In the genomic region with DNA sequence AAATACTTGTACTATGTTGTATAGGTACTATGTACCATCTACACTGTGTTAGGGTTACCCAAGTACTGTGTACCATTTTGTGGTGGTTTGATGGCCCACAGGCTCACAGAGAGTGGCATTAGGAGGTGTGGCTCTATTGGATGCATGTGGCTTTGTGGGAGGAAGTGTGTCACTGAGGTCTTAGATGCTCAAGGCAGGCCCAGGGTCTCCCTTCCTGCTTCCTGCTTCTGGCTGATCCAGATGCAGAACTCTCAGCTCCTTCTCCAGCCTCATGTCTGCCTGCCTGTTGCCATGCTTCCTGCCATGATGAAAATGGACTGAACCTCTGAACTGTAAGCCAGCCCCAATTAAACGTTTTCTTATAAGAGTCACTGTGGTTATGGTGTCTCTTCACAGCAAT, we compare ENCODE assay signal across 20 mouse cellular contexts.
"Had no signal": no experiment of that assay in that cellular context is flagged by ENCODE, and none has a peak within 500 bp of the region (broad histone marks: within the 10 kb centered on the region; RNA-seq: fewer than 3 reads in every experiment).

No protein-coding gene starts in this region.

- H3K36me3 ChIP-seq: limb, embryonic 10.5 days; limb, embryonic 13.5 days; liver, embryonic 13.5 days; stomach, embryonic 15.5 days had no signal

- H3K4me2 ChIP-seq: limb, embryonic 13.5 days; liver, embryonic 13.5 days; midbrain, embryonic 11.5 days had no signal

- DNase-seq: kidney, adult 18-20 months; kidney, adult 9 months; kidney, postnatal 14 days; kidney, postnatal 4 days; layer of hippocampus, adult 9-11 months; liver; liver, embryonic 13.5 days; lung, adult 2 months; lung, postnatal 14 days; midbrain, embryonic 14.5 days; retina, postnatal 1 day; right cerebral cortex, postnatal 25 days; spleen, adult 18-20 months; thymus, postnatal 25 days had no signal

- H3K9me3 ChIP-seq: limb, embryonic 10.5 days; limb, embryonic 13.5 days; liver, embryonic 13.5 days; stomach, embryonic 15.5 days had no signal

- H3K9ac ChIP-seq: limb, embryonic 13.5 days; liver, embryonic 13.5 days; stomach, embryonic 15.5 days had no signal

- H3K27me3 ChIP-seq: limb, embryonic 13.5 days; liver, embryonic 13.5 days; stomach, embryonic 15.5 days had no signal

- H3K27ac ChIP-seq: layer of hippocampus, adult 2 months; limb, embryonic 13.5 days; liver, embryonic 13.5 days; macrophage had no signal

- H3K4me3 ChIP-seq: layer of hippocampus, adult 2 months; limb, embryonic 10.5 days; limb, embryonic 13.5 days; liver, embryonic 13.5 days; stomach, embryonic 15.5 days had no signal
